Mouse (Mus musculus): ENCODE measurements at regions not wholly inside any gene's neighbourhood (a gene's known extent, or its start where the extent isn't known, plus 50 kb on each side); places are given as distances from the start of the nearest gene placed in this dataset.
A peak's percentile ranks its signal among the peaks of the same experiment; 100 is the strongest.

- intact Hi-C loops (cut with DNase I), result no loop called here
- peak in 1 of 2 experiments; percentile 7 for DNase-seq (ENCODE audit: low spot score in 2 of 2)
These were observed 619.6 kb downstream of the Pom121l12 start for GRCm38 (mm10) chr11:15218671-15219070.

- intact Hi-C loops (cut with DNase I), result no loop called here
- DNase-seq (ENCODE audit: low spot score in 2 of 2), result no peak
These were observed 622.8 kb downstream of the Pom121l12 start for GRCm38 (mm10) chr11:15221856-15222255.

GRCm38 (mm10) chr11:15250022-15250421 lies 650.9 kb downstream of the Pom121l12 start:
- intact Hi-C loops (cut with DNase I), result no loop called here
- no peak for DNase-seq (ENCODE audit: low spot score in 2 of 2)

GRCm38 (mm10) chr11:15274043-15274773 lies 675.1 kb downstream of the Pom121l12 start:
- DNase-seq (ENCODE audit: low spot score in 2 of 2), result no peak
- intact Hi-C loops (cut with DNase I), result no loop called here

- intact Hi-C loops (cut with DNase I), result no loop called here
- peak in 1 of 2 experiments; percentile 34 for DNase-seq (ENCODE audit: low spot score in 2 of 2)
These were observed 709.4 kb downstream of the Pom121l12 start for GRCm38 (mm10) chr11:15308457-15308856.
